Mouse (Mus musculus) frontal cortex, adult 2 months (tissue): ENCODE measurements at regions not wholly inside any gene's neighbourhood (a gene's known extent, or its start where the extent isn't known, plus 50 kb on each side); places are given as distances from the start of the nearest gene placed in this dataset.

Experiments
- DNase-seq, 2 experiments: peaks; one replicate each; pipeline ENCODE4 v3.0.0; 2022; ENCODE audit warnings: low spot score in 1 of 2; ENCODE audit errors: extremely low spot score in 1 of 2

DNA sequence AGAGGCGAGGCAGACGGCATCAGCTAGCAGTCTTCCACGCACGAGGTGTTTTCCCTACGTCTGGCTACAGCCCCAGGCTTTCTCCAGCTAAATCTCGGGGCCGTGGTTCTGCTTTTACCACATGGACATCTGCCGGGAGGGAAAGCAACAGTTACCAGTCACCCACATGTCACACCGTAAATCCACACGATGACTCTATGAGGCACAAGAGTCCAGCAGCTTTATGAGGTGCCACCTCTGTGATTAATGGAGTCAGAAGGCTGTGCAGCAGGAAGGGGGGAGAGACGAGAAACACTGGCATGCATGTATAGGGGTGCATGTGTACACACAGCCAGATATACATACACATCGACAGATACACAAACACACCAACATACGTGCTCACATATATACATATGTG lies 69.6 kb upstream of the Twist2 start:
- DNase-seq = peak in 1 of 2 experiments; percentile 9

DNA sequence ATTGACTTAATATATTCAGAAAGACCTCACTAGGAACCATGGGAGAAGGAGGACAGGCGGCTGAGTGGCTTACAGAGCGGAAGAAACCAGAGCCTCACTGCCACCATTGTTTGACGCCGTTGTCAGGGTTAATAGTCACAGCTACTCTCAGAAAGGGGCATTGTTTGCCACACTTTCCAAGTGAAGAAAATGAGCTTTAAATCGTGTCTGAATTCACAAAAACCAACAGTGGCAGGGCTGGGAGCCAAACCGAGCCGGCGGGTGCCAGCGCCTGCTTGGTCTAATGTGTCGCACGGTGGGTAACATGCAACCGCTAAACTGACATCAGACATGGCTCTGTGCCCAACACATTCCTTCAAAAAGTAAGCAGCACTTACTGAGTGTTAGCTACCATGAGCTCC lies 68.8 kb upstream of the Twist2 start:
- peak in 1 of 2 experiments; percentile 34 for DNase-seq

DNA sequence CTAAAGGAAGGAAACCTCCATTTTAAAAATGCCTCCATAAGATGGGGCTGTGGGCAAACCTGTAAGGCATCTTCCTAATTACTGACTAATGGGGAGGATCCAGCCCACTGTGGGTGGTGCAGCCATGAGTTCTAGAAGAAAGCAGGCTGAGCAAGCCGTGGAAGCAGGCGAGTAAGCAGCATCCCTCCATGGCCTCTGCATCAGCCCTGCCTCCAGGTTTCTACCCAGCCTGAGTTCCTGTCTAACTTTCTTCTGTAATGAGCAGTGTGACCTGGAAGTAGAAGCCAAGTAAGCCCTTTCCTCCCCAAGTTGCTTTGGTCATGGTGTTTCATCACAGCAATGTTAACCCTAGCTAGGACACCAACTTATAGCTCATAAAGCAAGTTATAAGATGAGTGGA lies 66.5 kb upstream of the Twist2 start:
- DNase-seq = no peak

DNA sequence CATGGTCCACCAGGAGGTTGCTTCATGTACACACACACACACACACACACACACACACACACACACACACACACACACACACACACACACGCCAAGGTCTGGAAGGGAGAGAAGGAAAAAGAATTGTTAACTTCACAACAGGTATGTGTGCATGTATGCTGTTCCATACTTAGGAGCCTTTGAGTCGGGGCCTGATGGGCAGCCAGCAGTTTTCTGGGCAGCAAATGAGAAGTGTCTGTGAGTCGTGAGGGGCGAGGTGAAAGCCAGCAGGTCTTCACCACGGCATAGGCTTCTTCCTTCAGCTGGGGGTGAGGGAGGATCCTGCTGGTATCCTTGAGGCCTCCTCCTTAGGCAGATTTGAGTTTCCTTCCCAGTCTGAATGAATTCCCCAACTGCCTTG lies 65.8 kb upstream of the Twist2 start:
- no peak for DNase-seq

DNA sequence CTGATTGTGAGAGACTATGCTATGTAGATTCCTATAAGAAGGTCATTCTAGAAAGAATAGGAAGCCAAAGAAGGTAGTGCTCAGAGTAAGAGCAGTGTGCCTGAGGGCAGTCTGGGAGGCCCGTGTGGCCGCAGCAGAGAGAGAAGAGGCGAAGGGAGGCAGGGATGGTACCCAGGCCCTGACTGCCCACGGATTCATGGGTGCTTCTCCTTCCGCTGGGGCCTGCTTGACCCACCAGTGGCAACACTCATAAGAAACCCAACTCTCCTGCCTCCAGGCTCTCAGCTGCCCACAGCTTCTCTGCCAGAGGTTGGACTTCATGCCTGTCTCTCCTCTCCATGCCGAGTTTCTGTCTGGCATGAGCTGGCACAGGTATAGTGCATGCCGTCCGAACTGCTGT lies 60.6 kb upstream of the Twist2 start:
- DNase-seq = no peak

DNA sequence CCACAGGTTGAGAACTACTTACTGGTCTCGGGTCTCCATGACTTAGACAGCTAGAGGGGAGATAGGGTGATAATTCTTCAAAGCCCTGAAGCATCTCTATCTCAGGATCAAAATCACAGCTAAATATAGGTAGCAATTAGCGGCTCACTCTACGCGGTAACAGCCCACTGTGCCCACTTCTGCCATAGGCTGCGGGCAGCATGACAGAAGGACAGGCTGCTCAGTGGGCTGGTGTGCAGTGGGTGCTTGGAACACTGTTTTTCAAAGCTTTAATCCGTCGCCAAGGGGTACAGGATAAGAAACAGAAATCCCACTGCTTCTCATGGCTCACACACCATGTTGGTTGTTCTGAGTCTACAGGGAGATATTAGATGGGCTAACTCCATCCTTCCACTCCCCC lies 59.2 kb upstream of the Twist2 start:
- peak in 1 of 2 experiments; percentile 15 for DNase-seq

DNA sequence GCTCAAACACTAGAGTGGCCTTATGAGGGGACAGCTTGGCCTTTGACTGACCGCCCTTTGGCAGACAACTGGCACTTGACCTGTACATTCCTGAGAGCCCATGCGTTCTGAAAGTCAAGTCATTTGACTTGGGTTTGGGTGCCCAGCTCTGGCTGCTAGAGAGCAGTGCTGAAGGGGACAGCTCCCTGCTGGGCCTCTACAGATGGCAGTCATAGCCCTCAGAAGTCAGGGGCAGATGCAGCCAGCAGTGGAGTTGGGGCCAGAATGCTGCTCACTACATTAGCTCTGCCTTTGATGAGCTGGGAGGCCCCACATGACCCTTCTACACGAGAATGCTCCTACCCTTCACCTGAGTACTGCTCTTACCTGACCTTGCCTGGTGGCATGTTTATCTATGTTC lies 58.3 kb upstream of the Twist2 start:
- DNase-seq = no peak

DNA sequence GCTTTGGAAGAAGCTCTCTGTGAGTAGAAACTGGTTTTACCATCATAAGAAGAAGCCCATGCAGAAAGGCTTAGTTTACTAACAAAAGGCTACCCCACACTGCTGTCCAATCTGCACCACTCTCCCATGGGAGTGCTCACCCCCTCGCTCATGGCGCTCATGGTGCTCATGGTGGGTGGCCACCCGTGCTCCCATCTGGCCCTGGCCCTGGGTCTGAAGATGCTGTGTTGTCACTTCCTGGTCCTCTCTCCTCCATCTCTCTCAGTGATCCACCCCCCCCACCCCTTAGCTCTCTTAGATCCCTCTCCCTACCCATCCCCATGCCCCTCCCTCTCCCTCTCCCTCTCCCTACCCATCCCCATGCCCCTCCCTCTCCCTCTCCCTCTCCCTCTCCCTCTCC lies 57.2 kb upstream of the Twist2 start:
- no peak for DNase-seq

DNA sequence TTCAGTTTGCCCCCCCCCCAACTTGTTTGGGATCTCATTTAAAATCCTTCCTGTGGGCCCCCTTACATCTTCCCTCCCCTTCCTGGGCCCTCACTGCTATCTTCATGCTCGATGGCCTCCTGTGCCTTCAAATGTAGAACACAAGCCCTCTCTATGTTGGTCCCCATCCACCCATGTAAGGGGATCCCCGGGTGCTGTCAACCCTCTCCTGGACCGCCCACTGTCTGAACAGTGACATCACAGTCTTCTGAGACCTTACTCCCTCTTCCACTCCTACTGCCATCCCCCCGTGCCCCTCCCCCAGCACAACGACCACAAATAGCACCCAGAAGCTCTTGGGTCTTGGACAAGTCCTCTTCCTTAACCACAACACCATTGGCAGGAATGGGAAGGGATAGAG lies 56.6 kb upstream of the Twist2 start:
- no peak for DNase-seq

DNA sequence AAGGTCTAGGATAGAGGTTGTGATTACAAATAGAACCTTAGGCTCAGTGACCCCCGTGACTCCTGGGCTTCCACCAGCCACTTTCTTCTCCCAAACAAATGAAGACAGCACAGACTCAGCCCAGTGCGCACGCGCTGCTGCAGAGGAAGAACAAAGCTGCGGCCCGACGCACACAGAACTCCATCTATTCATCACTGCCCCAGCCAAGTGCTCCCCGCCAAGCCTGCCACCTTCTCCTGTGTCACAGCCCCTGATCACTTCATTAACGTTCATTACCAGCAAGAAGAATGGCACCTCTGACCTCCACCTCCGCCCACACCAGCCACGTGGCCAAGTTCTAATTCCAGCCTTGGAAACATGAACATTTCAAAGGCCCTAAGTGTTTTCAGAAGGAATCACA lies 53.7 kb upstream of the Twist2 start:
- no peak for DNase-seq
